Mouse (Mus musculus): ENCODE data around the gene Txnrd1. TPM values are rescaled to one million over a fixed set of nuclear protein-coding genes. Genes with fewer than 3 reads are reported as not detected.

Gene Txnrd1
- 10 to 100 TPM; 88.4 to 96.8 TPM for total RNA-seq (2021)
- long read RNA-seq, experiment 1, transcript Txnrd1-208 (15 exons, 2,297 nt): major isoform, 84 of 129 reads
- long read RNA-seq, experiment 1, transcript Txnrd1-201 (14 exons, 3,325 nt): minor isoform, 6 of 129 reads
- long read RNA-seq, experiment 1, transcript Txnrd1-206 (14 exons, 3,531 nt): minor isoform, 17 of 129 reads
- long read RNA-seq, experiment 1, partial matches to known transcripts: 15 of 129 reads
- long read RNA-seq, experiment 1, other reads (novel, unspliced or antisense): 7 of 129 reads
- long read RNA-seq, experiment 2, transcript Txnrd1-208 (15 exons, 2,297 nt): major isoform, 51 of 87 reads
- long read RNA-seq, experiment 2, transcript Txnrd1-206 (14 exons, 3,531 nt): minor isoform, 14 of 87 reads
- long read RNA-seq, experiment 2, transcript Txnrd1-201 (14 exons, 3,325 nt): minor isoform, 8 of 87 reads
- long read RNA-seq, experiment 2, partial matches to known transcripts: 5 of 87 reads
- long read RNA-seq, experiment 2, other reads (novel, unspliced or antisense): 9 of 87 reads

GRCm38 (mm10) chr10:82833926-82834325 is at the start of gene Txnrd1:
Gene Txnrd1 (plus strand): TSS chr10:82833951.
- DNase-seq: no peak

- no peak for DNase-seq
Observed at GRCm38 (mm10) chr10:82789181-82789580, 44.6 kb upstream of the Txnrd1 start.

- no peak for DNase-seq
Observed at GRCm38 (mm10) chr10:82790504-82790903, 43.2 kb upstream of the Txnrd1 start.

GRCm38 (mm10) chr10:82791713-82792112 is 42.0 kb upstream of the Txnrd1 start:
- no peak for DNase-seq

GRCm38 (mm10) chr10:82792311-82792710 is 41.4 kb upstream of the Txnrd1 start:
- DNase-seq: no peak

GRCm38 (mm10) chr10:82795071-82795731 is 38.5 kb upstream of the Txnrd1 start:
- DNase-seq: peak; percentile 65

GRCm38 (mm10) chr10:82795767-82796166 is 38.0 kb upstream of the Txnrd1 start:
- DNase-seq: no peak

- no peak for DNase-seq
Observed at GRCm38 (mm10) chr10:82796471-82797118, 37.2 kb upstream of the Txnrd1 start.

- DNase-seq: no peak
Observed at GRCm38 (mm10) chr10:82797119-82797491, 36.6 kb upstream of the Txnrd1 start.

GRCm38 (mm10) chr10:82798312-82798933 is 35.3 kb upstream of the Txnrd1 start:
- no peak for DNase-seq

GRCm38 (mm10) chr10:82800094-82800493 is 33.7 kb upstream of the Txnrd1 start:
- no peak for DNase-seq

- no peak for DNase-seq
Observed at GRCm38 (mm10) chr10:82804396-82804795, 29.4 kb upstream of the Txnrd1 start.

GRCm38 (mm10) chr10:82805111-82805510 is 28.6 kb upstream of the Txnrd1 start:
- DNase-seq: no peak

- no peak for DNase-seq
Observed at GRCm38 (mm10) chr10:82806414-82806813, 27.3 kb upstream of the Txnrd1 start.

- peak; percentile 52 for DNase-seq
Observed at GRCm38 (mm10) chr10:82807238-82807637, 26.5 kb upstream of the Txnrd1 start.

- no peak for DNase-seq
Observed at GRCm38 (mm10) chr10:82808155-82808554, 25.6 kb upstream of the Txnrd1 start.

GRCm38 (mm10) chr10:82808891-82809290 is 24.9 kb upstream of the Txnrd1 start:
- no peak for DNase-seq

GRCm38 (mm10) chr10:82809352-82809751 is 24.4 kb upstream of the Txnrd1 start:
- no peak for DNase-seq

GRCm38 (mm10) chr10:82811855-82812431 is 21.8 kb upstream of the Txnrd1 start:
- DNase-seq: peak; percentile 89

GRCm38 (mm10) chr10:82814096-82814970 is 19.4 kb upstream of the Txnrd1 start:
- DNase-seq: no peak

GRCm38 (mm10) chr10:82816441-82816840 is 17.3 kb upstream of the Txnrd1 start:
- DNase-seq: no peak
